Mouse (Mus musculus): ENCODE measurements at regions not wholly inside any gene's neighbourhood (a gene's known extent, or its start where the extent isn't known, plus 50 kb on each side); places are given as distances from the start of the nearest gene placed in this dataset.

DNA sequence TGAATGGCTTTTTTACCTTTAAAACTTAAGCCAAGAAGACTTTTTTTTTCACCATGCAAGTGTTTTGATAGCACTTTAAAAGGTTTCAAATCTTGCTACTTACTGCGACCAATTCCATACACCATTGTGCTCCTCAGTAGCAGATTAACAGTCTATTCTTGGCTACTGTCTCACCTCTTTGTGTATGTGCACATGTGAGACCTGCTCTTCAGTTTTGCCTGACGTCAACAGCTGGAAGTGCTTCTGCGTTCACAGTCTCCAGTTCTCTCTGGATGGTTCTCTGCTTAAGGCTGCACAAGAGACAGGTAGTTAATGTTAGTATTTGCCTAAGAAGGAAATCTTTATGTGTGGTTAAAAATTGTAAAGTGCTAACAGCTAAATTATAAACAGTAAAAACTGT lies 282.1 kb downstream of the Sim1 start:
- no peak overlapping the region for H3K4me2 ChIP-seq (ENCODE audit: low read depth)
- H3K27ac ChIP-seq (ENCODE audit: low read depth, low read length): no peak overlapping the region
- H3K36me3 ChIP-seq (ENCODE audit: control insufficient read depth, insufficient read depth, low read length): no peaks in the 10 kb centered on the region
- H3K4me1 ChIP-seq (ENCODE audit: control insufficient read depth, insufficient read depth, low read length): no peaks in the 10 kb centered on the region
- no peaks in the 10 kb centered on the region for H3K27me3 ChIP-seq (ENCODE audit: control insufficient read depth, insufficient read depth, low read length)
- no peak overlapping the region for H3K4me3 ChIP-seq (ENCODE audit: low read depth, low read length)
- H3K9me3 ChIP-seq (ENCODE audit: control insufficient read depth, low read length): no peaks in the 10 kb centered on the region
- ATAC-seq (ENCODE audit: insufficient read depth, low FRiP score, low TSS enrichment): no peak
- no peak for DNase-seq (ENCODE audit: low spot score)
- H3K9ac ChIP-seq (ENCODE audit: low read length): no peak overlapping the region
- 86% methylated on average over 3 of the region's 3 CpGs for WGBS

- Histone ChIP-seq H3K4me2 (ENCODE audit: low read depth) (no peak overlapping the region), H3K4me3 (ENCODE audit: low read depth, low read length) (no peak overlapping the region), H3K36me3 (ENCODE audit: control insufficient read depth, insufficient read depth, low read length) (no peaks in the 10 kb centered on the region), H3K9me3 (ENCODE audit: control insufficient read depth, low read length) (no peaks in the 10 kb centered on the region), H3K27ac (ENCODE audit: low read depth, low read length) (no peak overlapping the region), H3K27me3 (ENCODE audit: control insufficient read depth, insufficient read depth, low read length) (no peaks in the 10 kb centered on the region), H3K4me1 (ENCODE audit: control insufficient read depth, insufficient read depth, low read length) (no peaks in the 10 kb centered on the region), H3K9ac (ENCODE audit: low read length) (no peak overlapping the region)
- ATAC-seq (ENCODE audit: insufficient read depth, low FRiP score, low TSS enrichment): no peak
- 93% methylated on average over 2 of the region's 2 CpGs for WGBS
- no peak for DNase-seq (ENCODE audit: low spot score)
These were observed 287.2 kb downstream of the Sim1 start for GRCm38 (mm10) chr10:51181752-51182151.

DNA sequence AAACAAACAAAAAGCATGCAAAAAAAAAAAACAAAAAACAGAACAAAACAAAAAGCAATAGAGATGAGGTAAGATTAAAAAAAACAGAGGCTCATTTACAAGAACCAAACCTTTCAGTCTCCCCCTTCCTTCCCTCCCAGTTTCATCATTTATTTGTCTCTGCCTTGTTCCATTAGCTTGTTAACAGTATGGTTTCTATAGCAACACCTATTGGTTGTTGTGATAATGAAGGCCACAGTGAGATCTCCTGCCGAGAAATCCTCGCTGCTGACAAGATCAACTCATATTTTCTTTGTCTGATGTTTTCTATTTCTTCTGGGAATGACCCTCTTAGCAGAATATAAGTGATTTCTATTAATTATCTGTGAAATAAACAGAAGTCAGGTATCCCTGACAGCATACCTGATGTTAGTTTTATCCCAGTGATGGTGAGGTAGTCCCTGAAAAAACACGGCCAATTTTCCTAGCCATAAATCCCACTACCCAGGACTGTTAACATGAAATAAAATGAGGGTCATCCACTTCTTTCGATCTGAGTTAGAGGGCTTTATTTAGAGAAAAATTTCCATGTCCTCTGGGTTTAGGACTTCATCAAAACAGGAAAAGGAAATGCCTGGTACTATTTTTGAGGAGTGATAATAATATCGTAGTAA lies 288.9 kb upstream of the Gm49339 start:
- Histone ChIP-seq H3K9ac (ENCODE audit: low read length) (no peak overlapping the region), H3K27ac (ENCODE audit: low read depth, low read length) (no peak overlapping the region), H3K4me1 (ENCODE audit: control insufficient read depth, insufficient read depth, low read length) (no peaks in the 10 kb centered on the region), H3K36me3 (ENCODE audit: control insufficient read depth, insufficient read depth, low read length) (no peaks in the 10 kb centered on the region), H3K9me3 (ENCODE audit: control insufficient read depth, low read length) (no peaks in the 10 kb centered on the region), H3K27me3 (ENCODE audit: control insufficient read depth, insufficient read depth, low read length) (no peaks in the 10 kb centered on the region), H3K4me2 (ENCODE audit: low read depth) (no peak overlapping the region), H3K4me3 (ENCODE audit: low read depth, low read length) (no peak overlapping the region)
- no peak for DNase-seq (ENCODE audit: low spot score)
- WGBS: 45% methylated on average over 5 of the region's 5 CpGs
- no peak for ATAC-seq (ENCODE audit: insufficient read depth, low FRiP score, low TSS enrichment)

DNA sequence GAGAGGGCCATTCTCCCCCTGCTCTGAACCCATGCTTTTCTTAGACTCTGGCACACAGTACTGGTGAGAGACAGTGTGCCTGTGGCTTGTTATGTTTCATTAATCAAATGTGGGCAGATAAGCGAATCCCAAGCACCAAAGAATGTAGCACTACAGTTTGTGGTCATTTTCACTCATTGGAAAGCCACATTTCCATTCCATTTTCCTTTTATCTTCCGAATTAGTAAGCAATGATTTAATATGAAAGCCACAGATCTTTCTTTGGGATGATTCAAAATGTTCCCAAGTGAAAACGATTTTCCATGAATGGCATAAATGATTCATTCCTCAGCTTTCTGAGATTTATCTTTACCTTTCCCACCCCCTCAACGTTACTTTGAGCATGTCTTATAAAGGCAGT lies 260.9 kb upstream of the Gm49339 start:
- no peak overlapping the region for H3K9ac ChIP-seq (ENCODE audit: low read length)
- H3K9me3 ChIP-seq (ENCODE audit: control insufficient read depth, low read length): no peaks in the 10 kb centered on the region
- no peaks in the 10 kb centered on the region for H3K27me3 ChIP-seq (ENCODE audit: control insufficient read depth, insufficient read depth, low read length)
- no peaks in the 10 kb centered on the region for H3K4me1 ChIP-seq (ENCODE audit: control insufficient read depth, insufficient read depth, low read length)
- H3K4me3 ChIP-seq (ENCODE audit: low read depth, low read length): no peak overlapping the region
- H3K27ac ChIP-seq (ENCODE audit: low read depth, low read length): no peak overlapping the region
- H3K4me2 ChIP-seq (ENCODE audit: low read depth): no peak overlapping the region
- DNase-seq (ENCODE audit: low spot score) (no peak), ATAC-seq (ENCODE audit: insufficient read depth, low FRiP score, low TSS enrichment) (no peak)
- 83% methylated on average over 4 of the region's 4 CpGs for WGBS
- H3K36me3 ChIP-seq (ENCODE audit: control insufficient read depth, insufficient read depth, low read length): no peaks in the 10 kb centered on the region

DNA sequence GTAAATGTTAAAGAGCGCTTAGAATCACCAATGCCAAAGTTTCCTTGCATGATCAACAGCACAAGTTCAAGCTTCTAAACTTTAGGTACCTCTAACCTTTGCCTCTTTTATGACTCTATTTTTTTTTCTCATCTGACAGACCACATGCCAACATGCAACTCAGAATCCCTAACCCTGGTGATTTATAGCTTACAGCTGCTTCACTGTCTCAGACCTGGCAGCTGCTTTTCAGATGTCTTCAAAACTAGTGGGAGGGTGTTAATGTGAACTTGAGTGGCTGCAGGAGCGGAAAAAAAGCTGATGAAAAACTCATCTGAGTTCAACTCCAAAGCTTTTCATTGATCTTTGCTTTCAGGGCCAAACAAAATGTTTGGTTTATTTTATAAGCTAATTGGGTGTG lies 246.8 kb upstream of the Gm49339 start:
- H3K27ac ChIP-seq (ENCODE audit: low read depth, low read length): no peak overlapping the region
- ATAC-seq (ENCODE audit: insufficient read depth, low FRiP score, low TSS enrichment) (no peak), DNase-seq (ENCODE audit: low spot score) (no peak)
- no peak overlapping the region for H3K4me3 ChIP-seq (ENCODE audit: low read depth, low read length)
- no peaks in the 10 kb centered on the region for H3K36me3 ChIP-seq (ENCODE audit: control insufficient read depth, insufficient read depth, low read length)
- no peaks in the 10 kb centered on the region for H3K9me3 ChIP-seq (ENCODE audit: control insufficient read depth, low read length)
- no peaks in the 10 kb centered on the region for H3K27me3 ChIP-seq (ENCODE audit: control insufficient read depth, insufficient read depth, low read length)
- 65% methylated on average over 2 of the region's 2 CpGs for WGBS
- no peak overlapping the region for H3K4me2 ChIP-seq (ENCODE audit: low read depth)
- H3K9ac ChIP-seq (ENCODE audit: low read length): no peak overlapping the region
- H3K4me1 ChIP-seq (ENCODE audit: control insufficient read depth, insufficient read depth, low read length): 0 out of 2 replicates have a peak, but pooled peaks cover 3% of the 10 kb centered on the region

DNA sequence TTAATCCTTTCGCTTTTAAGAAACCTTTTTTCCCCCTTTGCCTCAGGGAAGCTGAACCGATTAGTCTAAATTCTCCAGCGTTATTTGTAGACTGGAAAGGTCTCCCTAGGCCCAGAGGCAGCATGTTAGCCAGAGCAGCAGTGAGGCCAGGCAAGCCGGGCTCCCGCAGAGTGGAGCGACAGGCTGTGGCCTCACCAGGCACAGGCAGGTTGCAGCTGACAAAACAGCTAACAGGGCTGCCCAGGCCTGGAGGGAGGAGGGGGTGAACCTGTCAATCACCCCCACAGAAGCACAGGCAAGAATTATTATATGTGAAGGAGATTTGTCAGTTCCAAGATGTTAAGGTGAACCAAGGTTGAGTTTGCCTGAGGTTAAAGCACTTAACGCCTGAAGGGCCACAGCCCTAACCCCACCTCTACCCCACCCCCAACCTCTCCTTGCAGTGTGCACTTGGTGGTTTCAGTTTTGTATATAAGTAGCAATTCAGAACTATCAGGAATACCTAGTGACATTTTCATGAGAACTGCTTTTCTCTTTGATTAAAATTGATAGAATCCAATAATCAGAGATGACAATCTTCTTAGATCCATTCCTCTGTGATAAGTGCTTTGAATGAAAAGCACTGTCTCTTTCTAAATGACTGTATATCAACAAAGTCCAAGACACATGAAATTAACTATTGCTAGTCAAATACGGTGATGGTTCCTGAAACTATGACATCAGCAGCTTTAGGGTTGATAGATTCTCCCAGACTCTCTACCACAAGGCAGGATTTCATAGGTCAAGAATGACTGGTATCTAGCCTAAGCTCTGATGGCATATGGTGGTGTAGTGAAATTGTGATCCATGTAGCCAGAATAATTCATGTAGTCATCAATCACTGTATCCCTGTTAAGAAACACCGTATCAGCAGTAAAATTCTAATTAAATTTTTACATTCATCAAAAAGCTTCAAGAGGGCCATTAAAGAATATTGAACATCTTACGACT lies 244.5 kb upstream of the Gm49339 start:
- no peak overlapping the region for H3K4me3 ChIP-seq (ENCODE audit: low read depth, low read length)
- H3K27me3 ChIP-seq (ENCODE audit: control insufficient read depth, insufficient read depth, low read length): no peaks in the 10 kb centered on the region
- no peak overlapping the region for H3K9ac ChIP-seq (ENCODE audit: low read length)
- 30% methylated on average over 10 of the region's 10 CpGs for WGBS
- H3K9me3 ChIP-seq (ENCODE audit: control insufficient read depth, low read length): no peaks in the 10 kb centered on the region
- ATAC-seq (ENCODE audit: insufficient read depth, low FRiP score, low TSS enrichment): peak; percentile 71
- H3K36me3 ChIP-seq (ENCODE audit: control insufficient read depth, insufficient read depth, low read length): no peaks in the 10 kb centered on the region
- H3K4me1 ChIP-seq (ENCODE audit: control insufficient read depth, insufficient read depth, low read length): 0 out of 2 replicates have a peak, but pooled peaks cover 3% of the 10 kb centered on the region
- no peak overlapping the region for H3K4me2 ChIP-seq (ENCODE audit: low read depth)
- no peak overlapping the region for H3K27ac ChIP-seq (ENCODE audit: low read depth, low read length)
- DNase-seq (ENCODE audit: low spot score): peak; percentile 45

GRCm38 (mm10) chr10:51238103-51238502 lies 242.3 kb upstream of the Gm49339 start:
- Histone ChIP-seq H3K9ac (ENCODE audit: low read length) (no peak overlapping the region), H3K4me1 (ENCODE audit: control insufficient read depth, insufficient read depth, low read length) (0 out of 2 replicates have a peak, but pooled peaks cover 3% of the 10 kb centered on the region), H3K9me3 (ENCODE audit: control insufficient read depth, low read length) (no peaks in the 10 kb centered on the region), H3K27ac (ENCODE audit: low read depth, low read length) (no peak overlapping the region), H3K4me3 (ENCODE audit: low read depth, low read length) (no peak overlapping the region), H3K36me3 (ENCODE audit: control insufficient read depth, insufficient read depth, low read length) (no peaks in the 10 kb centered on the region), H3K4me2 (ENCODE audit: low read depth) (no peak overlapping the region), H3K27me3 (ENCODE audit: control insufficient read depth, insufficient read depth, low read length) (no peaks in the 10 kb centered on the region)
- DNase-seq (ENCODE audit: low spot score) (no peak), ATAC-seq (ENCODE audit: insufficient read depth, low FRiP score, low TSS enrichment) (no peak)

- no peaks in the 10 kb centered on the region for H3K27me3 ChIP-seq (ENCODE audit: control insufficient read depth, insufficient read depth, low read length)
- DNase-seq (ENCODE audit: low spot score) (no peak), ATAC-seq (ENCODE audit: insufficient read depth, low FRiP score, low TSS enrichment) (no peak)
- no peak overlapping the region for H3K9ac ChIP-seq (ENCODE audit: low read length)
- H3K4me1 ChIP-seq (ENCODE audit: control insufficient read depth, insufficient read depth, low read length): no peaks in the 10 kb centered on the region
- no peak overlapping the region for H3K27ac ChIP-seq (ENCODE audit: low read depth, low read length)
- WGBS: 93% methylated on average over 1 of the region's 1 CpGs
- H3K9me3 ChIP-seq (ENCODE audit: control insufficient read depth, low read length): no peaks in the 10 kb centered on the region
- no peak overlapping the region for H3K4me2 ChIP-seq (ENCODE audit: low read depth)
- no peak overlapping the region for H3K4me3 ChIP-seq (ENCODE audit: low read depth, low read length)
- H3K36me3 ChIP-seq (ENCODE audit: control insufficient read depth, insufficient read depth, low read length): no peaks in the 10 kb centered on the region
These were observed 227.0 kb upstream of the Gm49339 start for GRCm38 (mm10) chr10:51253439-51253838.

All from neural tube, embryonic 11.5 days (tissue).